Mouse (Mus musculus) cortical plate, adult 2 months (tissue): ENCODE results near the gene Ppm1e.

Experiments
- CTCF ChIP-seq: fragments of 200-500 bp; IDR thresholded peaks from 2 replicates; pipeline ENCODE4 v1.5.1; 2011; ENCODE audit warnings: mild to moderate bottlenecking, control low read depth, low read length; ENCODE audit not compliant: insufficient read depth; ENCODE audit errors: extremely low read depth
- POLR2A ChIP-seq: fragments of 200-500 bp; IDR thresholded peaks from 2 replicates; pipeline ENCODE4 v1.6.1; 2011; ENCODE audit warnings: mild to moderate bottlenecking, low read length, control low read depth; ENCODE audit not compliant: insufficient read depth; ENCODE audit errors: extremely low read depth

DNA sequence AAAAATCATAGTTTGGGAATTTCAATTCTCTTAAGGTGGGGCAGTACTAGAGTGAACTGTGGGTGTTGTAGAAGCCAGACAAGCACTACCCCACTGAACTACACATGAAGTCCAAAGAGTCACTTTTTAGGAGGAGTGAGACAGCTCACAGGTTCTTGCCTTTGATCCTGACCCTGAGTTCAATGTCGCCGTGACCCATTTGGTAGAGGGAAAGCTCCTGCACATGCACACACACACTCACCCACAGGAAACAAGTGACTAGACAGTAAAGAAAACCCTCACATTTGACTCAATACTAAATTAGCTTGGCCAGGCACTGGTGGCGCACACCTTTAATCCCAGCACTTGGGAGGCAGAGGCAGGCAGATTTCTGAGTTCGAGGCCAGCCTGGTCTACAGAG is 25.7 kb upstream of the Ppm1e start:
- TF ChIP-seq CTCF (no peak), POLR2A (no peak)
